Mouse (Mus musculus) forebrain, embryonic 11.5 days (tissue): ENCODE measurements at regions not wholly inside any gene's neighbourhood (a gene's known extent, or its start where the extent isn't known, plus 50 kb on each side); places are given as distances from the start of the nearest gene placed in this dataset.

Source experiments
- ATAC-seq: fragments of 200-750 bp; cut with Nextera tagmentation; replicated peaks from 2 replicates; pipeline ENCODE4 v1.8.0; 2017; ENCODE audit warnings: moderate TSS enrichment; ENCODE audit not compliant: low FRiP score
- DNase-seq: peaks from one replicate; pipeline ENCODE4 v3.0.0-alpha.2; 2017; ENCODE audit warnings: low spot score
- H3K27ac ChIP-seq: fragments of 300-500 bp; sonication (generic); 2 replicates; pipeline ENCODE4 v1.5.1; 2014; ENCODE audit warnings: low read depth, low read length
- H3K27me3 ChIP-seq: fragments of 300-500 bp; sonication (generic); 2 replicates; pipeline ENCODE4 v1.6.1; 2014; ENCODE audit warnings: mild to moderate bottlenecking, low read length, mixed read lengths; ENCODE audit not compliant: control insufficient read depth, insufficient read depth
- H3K36me3 ChIP-seq: fragments of 300-500 bp; sonication (generic); 2 replicates; pipeline ENCODE4 v1.6.1; 2014; ENCODE audit warnings: mild to moderate bottlenecking, low read length, moderate library complexity, mixed read lengths; ENCODE audit not compliant: control insufficient read depth, insufficient read depth
- H3K4me1 ChIP-seq: fragments of 300-500 bp; sonication (generic); replicated peaks from 2 replicates; pipeline ENCODE4 v1.6.1; 2014; ENCODE audit warnings: low read length, mixed read lengths; ENCODE audit not compliant: control insufficient read depth, insufficient read depth
- H3K4me2 ChIP-seq: fragments of 300-500 bp; sonication (generic); 2 replicates; pipeline ENCODE4 v1.6.1; 2014; ENCODE audit warnings: low read depth, mild to moderate bottlenecking, low read length, moderate library complexity, mixed read lengths; ENCODE audit not compliant: severe bottlenecking
- H3K4me3 ChIP-seq: fragments of 300-500 bp; sonication (generic); 2 replicates; pipeline ENCODE4 v1.5.1; 2014; ENCODE audit warnings: low read depth, low read length
- H3K9ac ChIP-seq: fragments of 300-500 bp; sonication (generic); 2 replicates; pipeline ENCODE4 v1.6.1; 2014; ENCODE audit warnings: low read length
- H3K9me3 ChIP-seq: fragments of 300-500 bp; sonication (generic); 2 replicates; pipeline ENCODE4 v1.6.1; 2016; ENCODE audit warnings: low read length, mixed read lengths; ENCODE audit not compliant: control insufficient read depth
- WGBS: fragments of 180-500 bp; shearing (Covaris S2); extraction: QIAGEN DNeasy Blood & Tissue Kit; methylation state at CpG from one replicate; pipeline ENCODE4 v1.1.7; 2014; 5-methylcytosine and 5-hydroxymethylcytosine counted together

DNA sequence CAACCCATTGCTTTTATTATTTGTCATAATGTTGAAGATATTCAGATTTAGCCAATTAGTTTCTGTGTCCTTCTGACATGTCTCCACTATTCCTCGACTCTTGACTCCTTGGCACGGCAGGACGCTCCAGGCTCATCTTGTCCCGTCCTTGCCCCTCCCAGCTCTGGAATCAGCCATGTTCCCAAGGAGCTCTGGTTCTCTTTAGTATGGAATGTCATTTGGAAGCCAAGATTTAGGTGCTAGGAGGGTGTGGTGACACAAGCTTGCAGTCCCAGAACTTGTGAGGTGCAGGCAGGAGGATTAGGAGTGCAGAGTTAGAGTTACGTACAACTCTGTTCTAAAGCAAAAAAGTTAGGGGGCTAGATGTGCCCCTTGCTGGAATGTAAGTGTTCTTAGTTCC, 166.9 kb upstream of the Klf4 start:
- no peaks in the 10 kb centered on the region for H3K36me3 ChIP-seq
- no peaks in the 10 kb centered on the region for H3K4me1 ChIP-seq
- no peaks in the 10 kb centered on the region for H3K27me3 ChIP-seq
- H3K9me3 ChIP-seq, result no peaks in the 10 kb centered on the region
- ATAC-seq, result no peak
- no peak for DNase-seq
- no peak overlapping the region for H3K4me3 ChIP-seq
- no peak overlapping the region for H3K4me2 ChIP-seq
- H3K27ac ChIP-seq, result no peak overlapping the region
- H3K9ac ChIP-seq, result no peak overlapping the region
- WGBS, result 79% methylated on average over 5 of the region's 5 CpGs

DNA sequence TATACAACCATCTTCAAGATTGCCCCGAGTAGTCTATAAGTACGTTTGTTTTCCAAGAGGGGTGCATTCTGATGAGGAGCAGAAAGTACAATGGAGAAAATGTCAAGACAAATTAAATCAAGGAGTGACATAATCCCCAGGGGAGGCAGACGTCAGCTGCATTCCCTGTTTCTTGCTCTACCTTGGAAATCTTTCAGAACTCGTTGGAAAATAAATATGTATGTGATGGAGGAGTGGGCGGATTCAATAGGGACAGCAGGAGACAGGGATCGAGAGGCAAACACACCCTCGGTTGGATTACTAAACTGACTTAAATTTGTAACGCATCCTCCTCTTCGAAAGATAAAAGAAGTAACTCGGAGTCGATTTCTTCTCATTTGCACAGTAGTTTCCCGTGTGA, 164.8 kb upstream of the Klf4 start:
- no peak for DNase-seq

GRCm38 (mm10) chr4:55696428-55696827, 164.2 kb upstream of the Klf4 start:
- ATAC-seq (no peak), DNase-seq (no peak)
- H3K9me3 ChIP-seq, result no peaks in the 10 kb centered on the region
- no peaks in the 10 kb centered on the region for H3K4me1 ChIP-seq
- WGBS, result 56% methylated on average over 1 of the region's 1 CpGs
- no peaks in the 10 kb centered on the region for H3K27me3 ChIP-seq
- H3K4me2 ChIP-seq, result no peak overlapping the region
- no peak overlapping the region for H3K4me3 ChIP-seq
- no peak overlapping the region for H3K27ac ChIP-seq
- H3K36me3 ChIP-seq, result no peaks in the 10 kb centered on the region
- H3K9ac ChIP-seq, result no peak overlapping the region

More for the DNA sequence above, 164.8 kb upstream of the Klf4 start:
- no peak overlapping the region for H3K27ac ChIP-seq
- WGBS, result 70% methylated on average over 12 of the region's 12 CpGs
- ATAC-seq, result no peak
- no peak overlapping the region for H3K4me2 ChIP-seq
- H3K27me3 ChIP-seq, result no peaks in the 10 kb centered on the region
- no peak overlapping the region for H3K9ac ChIP-seq
- no peaks in the 10 kb centered on the region for H3K4me1 ChIP-seq
- H3K36me3 ChIP-seq, result no peaks in the 10 kb centered on the region
- no peaks in the 10 kb centered on the region for H3K9me3 ChIP-seq
- no peak overlapping the region for H3K4me3 ChIP-seq

- ATAC-seq (no peak), DNase-seq (no peak)
- Histone ChIP-seq H3K36me3 (no peaks in the 10 kb centered on the region), H3K9ac (no peak overlapping the region), H3K4me3 (no peak overlapping the region), H3K27ac (no peak overlapping the region), H3K27me3 (no peaks in the 10 kb centered on the region), H3K4me2 (no peak overlapping the region), H3K4me1 (no peaks in the 10 kb centered on the region), H3K9me3 (no peaks in the 10 kb centered on the region)
- WGBS, result 92% methylated on average over 1 of the region's 1 CpGs
Observed at GRCm38 (mm10) chr4:55695246-55695645, 163.0 kb upstream of the Klf4 start.

DNA sequence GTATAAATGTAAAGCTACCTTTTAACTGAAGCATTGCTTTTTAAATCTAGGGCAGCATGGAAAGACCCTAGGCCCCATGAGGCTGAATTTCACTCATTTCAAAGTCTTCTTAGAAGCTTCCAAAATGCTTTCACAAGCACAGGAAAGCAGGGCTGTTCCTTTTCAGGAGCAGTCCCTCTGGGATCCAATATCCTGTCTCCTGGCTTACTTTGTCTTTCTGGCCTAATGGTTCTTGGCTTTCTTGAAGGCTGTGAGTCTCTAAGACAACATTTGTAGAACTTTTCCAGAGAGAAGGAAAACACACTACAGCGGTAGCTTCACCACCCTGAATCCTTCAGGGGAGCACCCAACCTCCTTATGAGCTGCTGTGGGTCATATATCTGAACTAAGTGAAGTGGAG, 157.2 kb upstream of the Klf4 start:
- H3K4me2 ChIP-seq, result no peak overlapping the region

GRCm38 (mm10) chr4:55686771-55687170, 154.5 kb upstream of the Klf4 start:
- DNase-seq (no peak), ATAC-seq (no peak)
- Histone ChIP-seq H3K4me2 (no peak overlapping the region), H3K36me3 (no peaks in the 10 kb centered on the region), H3K9ac (no peak overlapping the region), H3K4me3 (no peak overlapping the region), H3K9me3 (no peaks in the 10 kb centered on the region), H3K27ac (no peak overlapping the region), H3K27me3 (no peaks in the 10 kb centered on the region), H3K4me1 (no peaks in the 10 kb centered on the region)
- WGBS, result 86% methylated on average over 3 of the region's 3 CpGs

More for the DNA sequence above, 157.2 kb upstream of the Klf4 start:
- Histone ChIP-seq H3K27ac (no peak overlapping the region), H3K4me3 (no peak overlapping the region), H3K9me3 (no peaks in the 10 kb centered on the region), H3K27me3 (no peaks in the 10 kb centered on the region), H3K9ac (no peak overlapping the region), H3K4me1 (no peaks in the 10 kb centered on the region), H3K36me3 (no peaks in the 10 kb centered on the region)
- no peak for ATAC-seq
- WGBS, result 93% methylated on average over 1 of the region's 1 CpGs
- no peak for DNase-seq

GRCm38 (mm10) chr4:55672288-55672687, 140.0 kb upstream of the Klf4 start:
- no peak overlapping the region for H3K27ac ChIP-seq
- ATAC-seq (no peak), DNase-seq (no peak)
- no peaks in the 10 kb centered on the region for H3K9me3 ChIP-seq
- H3K4me1 ChIP-seq, result no peaks in the 10 kb centered on the region
- no peak overlapping the region for H3K4me3 ChIP-seq
- no peaks in the 10 kb centered on the region for H3K36me3 ChIP-seq
- no peaks in the 10 kb centered on the region for H3K27me3 ChIP-seq
- no peak overlapping the region for H3K4me2 ChIP-seq
- WGBS, result 72% methylated on average over 6 of the region's 6 CpGs
- no peak overlapping the region for H3K9ac ChIP-seq

GRCm38 (mm10) chr4:55670258-55670657, 138.0 kb upstream of the Klf4 start:
- Histone ChIP-seq H3K27me3 (no peaks in the 10 kb centered on the region), H3K4me1 (no peaks in the 10 kb centered on the region), H3K9ac (no peak overlapping the region), H3K4me3 (no peak overlapping the region), H3K36me3 (no peaks in the 10 kb centered on the region), H3K27ac (no peak overlapping the region), H3K9me3 (no peaks in the 10 kb centered on the region), H3K4me2 (no peak overlapping the region)
- 77% methylated on average over 4 of the region's 4 CpGs for WGBS
- no peak for DNase-seq
- ATAC-seq, result no peak

DNA sequence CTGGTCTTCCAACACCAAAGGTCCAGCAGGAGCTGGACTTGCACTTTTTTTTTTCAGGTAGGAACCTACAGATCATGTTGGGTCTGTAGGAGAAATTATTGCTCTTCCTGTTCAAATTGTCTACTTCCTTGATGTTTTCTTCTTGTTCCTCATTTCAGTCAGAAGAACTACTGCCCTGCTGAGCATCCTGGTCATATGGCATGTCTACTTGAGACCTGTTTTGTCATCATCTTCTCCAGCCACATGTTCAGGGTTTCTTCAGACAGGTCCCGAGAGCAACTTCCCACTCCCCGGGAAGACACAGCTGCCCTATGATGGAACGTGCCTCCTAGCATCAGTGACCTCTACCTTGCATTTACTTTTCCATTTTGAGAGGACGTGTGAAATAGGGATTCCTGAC, 132.6 kb upstream of the Klf4 start:
- Histone ChIP-seq H3K4me3 (no peak overlapping the region), H3K27ac (no peak overlapping the region), H3K4me2 (no peak overlapping the region), H3K9ac (no peak overlapping the region), H3K4me1 (no peaks in the 10 kb centered on the region), H3K9me3 (no peaks in the 10 kb centered on the region), H3K27me3 (no peaks in the 10 kb centered on the region), H3K36me3 (no peaks in the 10 kb centered on the region)
- 89% methylated on average over 4 of the region's 4 CpGs for WGBS
- DNase-seq (no peak), ATAC-seq (no peak)
